Mouse (Mus musculus): ENCODE measurements around the gene Rtl6.

The Rtl6 gene

DNA sequence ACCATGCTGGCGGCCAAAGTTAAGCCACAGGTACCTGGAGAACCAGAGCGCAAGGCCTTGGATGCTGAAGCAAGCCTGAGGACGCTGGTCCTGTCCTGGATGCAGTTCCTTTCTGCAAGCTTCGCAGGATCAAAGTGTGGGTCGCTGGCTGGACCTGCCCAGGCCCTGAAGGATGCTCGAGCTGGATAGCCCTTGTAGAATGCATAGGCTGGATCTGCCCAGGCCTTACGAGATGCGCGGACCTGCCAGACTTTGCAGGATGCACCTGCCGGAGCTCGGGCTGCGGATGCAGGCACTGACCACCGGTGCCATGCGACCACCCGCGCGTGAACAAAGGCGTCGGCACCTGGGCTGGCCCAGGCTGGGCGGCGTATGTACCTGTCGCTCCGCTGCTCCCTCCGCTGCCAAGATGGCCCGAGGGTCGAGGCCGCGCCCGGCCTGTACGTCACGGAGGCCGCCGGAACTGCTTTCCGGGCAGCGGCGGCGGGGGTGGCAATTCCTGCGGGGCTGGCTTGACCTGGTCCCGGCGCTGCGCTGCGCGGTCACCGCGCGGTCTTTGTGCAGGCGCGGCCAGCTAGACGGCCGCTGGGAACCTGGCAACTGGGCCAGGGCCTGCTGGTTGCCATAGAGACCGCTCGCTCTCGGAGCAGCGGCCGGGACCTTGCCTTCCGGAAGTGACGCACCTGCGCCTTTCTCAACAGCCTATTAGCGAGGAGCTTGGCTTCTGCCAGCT is at the start of gene Rtl6:
Gene Rtl6, minus strand, starts transcription at position 635 of the 733 bp plus-strand sequence.
- in situ Hi-C loops (cut with MboI, MseI), result no loop called here

DNA sequence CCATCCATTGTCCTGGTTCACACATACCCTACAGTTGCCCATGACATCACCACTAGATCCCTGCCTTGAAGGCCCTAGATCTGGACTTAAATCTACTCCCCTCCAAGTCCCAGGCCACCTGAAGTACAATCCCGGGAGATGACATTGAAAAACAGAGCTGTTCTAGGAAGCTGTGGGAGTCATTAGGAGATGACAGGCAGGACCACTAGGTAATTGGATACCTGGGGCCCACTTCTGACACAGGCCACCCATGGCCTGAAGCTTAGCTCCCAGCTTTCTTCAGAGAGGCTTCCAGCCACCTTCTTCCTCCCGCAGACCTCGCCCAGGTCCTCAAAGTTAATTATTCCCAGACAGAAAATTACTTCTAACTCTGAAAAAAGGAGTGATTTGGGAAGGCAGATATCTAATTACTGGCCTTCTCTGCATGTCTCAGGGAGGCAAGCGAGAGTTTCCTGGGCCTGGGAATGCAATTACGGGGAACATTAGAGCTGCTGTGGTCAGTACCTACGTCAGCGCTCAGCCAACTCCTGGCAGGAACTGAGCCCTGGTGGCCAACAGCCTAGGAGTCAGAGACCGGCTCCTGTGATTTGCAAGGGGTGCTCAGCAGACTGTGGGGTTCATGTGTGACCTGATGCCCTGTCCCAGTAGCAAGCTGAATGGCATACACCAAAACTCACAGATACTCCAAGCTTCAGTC is 45.8 kb upstream of the Rtl6 start:
- in situ Hi-C loops (cut with MboI, MseI), result no loop called here

DNA sequence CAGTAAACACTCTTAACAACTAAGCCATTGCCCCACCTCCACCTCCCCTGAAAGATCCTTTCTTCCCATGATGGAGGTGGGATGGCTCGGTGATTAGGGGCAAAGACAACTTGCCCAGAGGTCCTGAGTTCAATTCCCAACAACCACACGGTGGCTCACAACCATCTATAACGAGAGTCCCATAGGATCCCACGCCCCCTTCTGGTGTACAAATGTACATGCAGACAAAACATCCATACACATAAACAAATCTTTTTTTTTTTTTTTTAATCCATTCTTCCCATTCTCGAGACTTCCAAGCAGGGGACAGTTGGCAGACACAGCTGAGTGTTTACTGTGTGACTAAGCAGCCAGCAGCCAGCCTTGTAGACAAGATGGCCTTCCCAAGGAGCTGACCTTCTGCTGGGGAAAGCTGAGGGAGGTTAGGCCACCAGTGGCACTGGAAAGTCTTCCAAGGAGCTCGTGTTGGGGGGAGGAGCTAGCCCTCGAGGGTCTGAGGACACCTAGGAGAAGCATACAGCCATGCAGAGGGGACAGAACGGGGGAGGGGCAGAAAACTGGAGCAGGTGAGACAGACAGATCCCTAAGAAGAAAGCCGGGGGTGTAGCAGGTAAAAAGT is 43.5 kb upstream of the Rtl6 start:
- in situ Hi-C loops (cut with MboI, MseI), result no loop called here

DNA sequence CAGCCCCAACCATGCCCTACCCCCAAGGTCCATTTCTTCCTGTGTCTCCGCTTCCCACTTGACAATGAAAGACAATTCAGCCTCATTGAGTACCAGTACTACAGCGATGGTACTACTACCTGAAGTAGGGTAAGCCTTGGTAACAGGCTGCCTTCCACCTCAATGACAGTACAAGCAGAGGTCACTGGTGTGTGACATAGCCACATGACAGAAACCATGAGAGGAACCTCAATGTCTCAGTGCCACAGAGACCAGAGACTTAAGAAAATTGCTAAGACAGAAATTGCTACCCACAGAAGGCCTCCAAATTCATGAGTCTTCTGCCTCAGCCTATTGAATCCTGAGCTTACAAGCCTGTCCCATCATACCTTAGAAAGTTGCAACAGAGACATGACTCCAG is 41.3 kb upstream of the Rtl6 start:
- in situ Hi-C loops (cut with MboI, MseI), result no loop called here

DNA sequence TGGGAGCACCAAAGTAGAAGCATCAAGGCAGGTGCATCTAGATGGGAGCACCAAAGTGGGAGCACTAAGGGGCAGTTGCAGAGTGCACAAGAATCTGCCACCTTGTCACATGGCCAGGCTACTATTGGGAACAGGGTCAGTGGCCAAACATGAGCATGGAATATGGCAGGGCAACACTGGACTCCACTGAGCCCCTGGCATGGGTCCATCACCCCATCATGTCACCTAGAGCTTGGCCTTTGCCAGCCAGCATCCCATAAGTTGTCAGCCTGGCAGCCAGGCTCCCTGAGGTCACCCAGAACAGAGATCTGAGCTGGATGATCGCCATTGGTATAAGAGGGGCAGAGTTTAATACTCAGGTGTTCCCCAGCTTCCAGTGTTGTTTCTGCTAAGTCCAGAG is 40.2 kb upstream of the Rtl6 start:
- in situ Hi-C loops (cut with MboI, MseI), result no loop called here

DNA sequence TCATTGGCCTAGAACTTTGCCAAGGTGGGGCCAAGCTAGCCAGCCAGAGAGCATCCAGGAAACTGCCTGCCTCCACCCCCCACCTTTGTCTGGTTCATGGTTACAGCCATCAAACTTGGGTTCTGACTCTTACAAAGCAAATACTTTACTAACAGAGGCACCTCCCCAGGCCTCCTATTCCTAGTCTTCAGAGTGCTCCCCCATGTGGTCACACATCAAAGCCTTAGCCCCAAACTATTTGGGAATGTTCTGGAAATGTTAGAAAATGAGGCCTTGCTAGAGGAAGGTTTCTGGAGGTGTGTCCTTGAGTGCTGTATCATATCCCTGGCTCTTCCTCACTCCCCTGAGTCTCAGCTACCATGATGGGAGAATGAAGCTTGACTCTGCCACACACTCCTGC is 39.4 kb upstream of the Rtl6 start:
- in situ Hi-C loops (cut with MboI, MseI), result no loop called here

DNA sequence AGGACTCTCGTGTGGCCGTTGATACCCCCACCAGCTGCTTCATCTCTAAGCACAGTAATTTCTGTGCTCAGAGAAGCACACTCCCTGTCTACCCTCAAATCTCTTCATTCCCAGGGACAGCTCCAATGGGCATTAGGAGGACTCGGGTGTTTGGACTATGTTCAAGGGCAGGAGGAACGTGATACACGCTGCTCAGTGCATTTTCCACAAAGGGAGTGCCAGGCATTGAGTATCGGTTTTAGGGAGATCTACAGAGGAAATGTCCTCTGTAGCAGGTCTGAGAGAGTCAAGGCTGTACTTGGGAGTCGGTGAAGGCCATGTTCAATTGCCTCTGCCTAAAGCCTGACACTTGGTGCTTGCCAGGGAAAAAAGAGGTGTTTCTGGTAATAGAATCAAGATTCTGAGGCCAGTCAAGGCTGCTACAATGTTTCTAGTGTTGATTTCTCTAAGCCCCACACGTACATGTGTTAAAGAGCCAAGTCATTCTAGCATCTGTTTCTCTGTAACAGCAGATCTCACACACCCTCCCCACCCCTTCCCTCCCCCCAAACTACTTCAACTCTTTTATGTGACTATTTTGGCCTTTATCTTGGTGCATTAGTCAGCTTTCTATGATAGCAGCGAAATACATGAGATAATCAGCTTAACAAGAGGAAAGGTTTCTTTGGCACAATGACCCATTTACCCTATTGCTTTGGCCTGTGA is 37.8 kb upstream of the Rtl6 start:
- in situ Hi-C loops (cut with MboI, MseI), result no loop called here

DNA sequence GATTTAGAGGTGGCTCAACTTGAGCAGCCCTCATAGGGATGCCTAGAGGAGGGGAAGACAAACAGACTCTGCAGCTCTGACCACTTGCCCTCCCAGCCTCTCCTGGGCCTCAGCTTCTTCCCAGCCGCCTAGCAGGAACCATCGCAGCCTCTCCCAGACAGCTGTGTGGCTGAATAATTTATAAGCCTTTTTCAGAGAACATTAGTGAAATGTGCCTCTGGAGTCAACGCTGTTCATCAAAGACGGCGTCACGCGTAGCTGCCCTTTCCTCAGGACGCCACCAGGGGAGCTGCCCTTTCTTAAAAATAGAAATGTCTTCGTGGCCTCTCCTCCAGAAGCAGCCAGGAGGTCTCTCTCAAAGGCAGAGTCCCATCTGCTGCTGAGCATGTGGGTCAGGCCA is 35.9 kb upstream of the Rtl6 start:
- in situ Hi-C loops (cut with MboI, MseI), result no loop called here

DNA sequence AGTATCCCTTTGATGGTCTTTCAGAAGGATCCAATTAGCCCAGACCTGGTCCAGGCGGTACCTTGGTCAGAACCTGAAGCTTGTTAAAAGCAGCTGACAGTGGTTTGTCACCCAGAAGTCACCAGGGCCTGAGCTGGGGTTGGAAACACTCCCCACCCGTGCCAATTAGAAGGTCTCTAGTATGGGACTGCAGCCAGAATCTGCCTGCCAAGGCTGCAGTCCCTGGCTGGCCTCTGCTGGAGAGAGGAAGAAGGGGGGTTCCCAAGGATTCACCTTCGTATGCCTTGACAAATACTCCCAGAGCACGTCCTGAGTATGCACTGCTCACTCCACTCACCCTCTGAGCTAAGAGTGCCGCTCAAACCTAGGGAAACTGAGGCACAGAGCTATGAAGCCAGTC is 34.6 kb upstream of the Rtl6 start:
- in situ Hi-C loops (cut with MboI, MseI), result no loop called here

DNA sequence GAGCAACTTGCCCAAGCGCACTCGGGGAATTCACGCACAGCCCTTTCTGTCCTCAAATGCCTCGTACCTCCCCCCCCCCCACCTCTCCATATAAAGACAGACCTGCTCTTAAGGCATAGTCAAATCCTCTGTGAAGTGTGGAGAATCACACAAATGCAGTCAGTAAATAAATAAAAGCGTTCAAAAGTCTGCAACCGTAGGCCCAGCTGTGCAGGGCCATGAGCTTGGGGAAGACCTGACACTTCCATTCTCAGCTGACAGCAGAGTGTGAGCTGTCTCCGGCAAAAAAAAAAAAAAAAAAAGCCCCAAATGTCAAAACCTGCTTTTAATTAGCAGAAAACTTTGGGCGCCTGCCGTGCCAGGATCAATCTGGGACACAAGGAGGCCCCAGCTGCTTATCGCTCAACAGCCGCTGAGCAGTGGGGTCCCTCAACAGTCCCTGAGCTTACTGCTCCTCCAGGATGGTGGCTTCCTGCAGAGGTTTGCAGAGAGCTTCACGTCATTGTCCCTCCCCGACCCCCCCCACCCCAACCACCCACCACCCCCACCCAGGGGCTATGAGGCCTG is 34.0 kb upstream of the Rtl6 start:
- in situ Hi-C loops (cut with MboI, MseI), result no loop called here

DNA sequence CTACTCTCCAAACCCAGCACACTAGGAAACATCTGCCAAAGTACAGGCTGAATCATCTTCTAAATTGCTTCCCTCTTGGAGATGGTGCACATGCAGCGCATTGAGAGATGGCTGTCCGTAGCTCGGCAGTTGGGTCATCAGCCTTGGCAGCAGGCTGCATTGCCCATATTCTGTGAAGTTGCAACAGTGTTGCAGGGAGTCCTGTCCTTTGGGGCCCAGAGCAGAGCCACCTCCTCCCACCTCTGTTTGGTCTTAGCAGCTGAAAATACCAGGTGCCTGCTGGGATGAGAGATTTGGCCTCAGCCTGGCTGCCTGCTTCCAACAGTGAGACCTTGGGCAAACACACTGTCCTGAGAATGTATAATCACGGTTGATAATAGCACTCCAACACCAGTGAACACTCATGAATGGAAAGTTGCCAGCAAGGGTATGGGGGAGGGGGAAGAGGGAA is 30.8 kb upstream of the Rtl6 start:
- in situ Hi-C loops (cut with MboI, MseI), result no loop called here

DNA sequence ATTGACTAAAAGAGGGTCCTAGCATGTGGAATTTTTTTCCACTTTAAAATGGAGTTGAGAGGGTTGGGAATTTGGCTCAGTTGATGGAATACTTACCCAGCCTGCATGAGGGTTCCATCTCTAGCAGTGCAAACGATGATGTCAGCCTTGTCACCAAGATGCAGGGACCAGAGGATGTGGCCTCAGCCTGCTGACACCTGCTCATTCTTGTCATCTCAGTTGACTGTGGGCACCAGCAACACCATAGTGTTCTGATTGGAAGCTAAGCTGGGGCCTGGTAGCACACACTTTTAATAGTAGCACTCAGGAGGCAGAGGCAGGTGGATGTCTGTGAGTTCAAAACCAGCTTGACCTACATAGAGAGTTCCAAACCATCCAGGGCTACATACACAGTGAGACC is 21.0 kb upstream of the Rtl6 start:
- in situ Hi-C loops (cut with MboI, MseI), result no loop called here

DNA sequence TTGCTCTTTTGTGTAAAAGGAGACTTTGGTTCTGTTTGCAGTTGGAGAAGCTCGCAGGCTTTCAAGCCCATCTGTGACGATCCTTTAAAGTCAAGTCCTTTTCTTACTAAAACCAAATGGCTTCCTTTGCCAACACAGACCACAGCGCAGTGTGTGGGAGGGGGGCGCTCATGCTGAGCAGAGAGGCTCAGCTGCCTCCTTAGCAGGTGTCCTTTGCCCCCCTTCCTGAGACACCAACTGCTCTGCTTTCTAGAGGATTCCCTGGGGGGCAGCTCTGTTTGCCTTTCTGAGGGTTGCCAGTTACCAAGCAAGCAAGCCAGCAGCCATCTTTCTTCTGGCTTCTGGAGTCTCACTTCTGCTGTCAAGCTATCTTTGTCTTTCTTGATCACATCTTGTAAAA is 19.4 kb upstream of the Rtl6 start:
- in situ Hi-C loops (cut with MboI, MseI), result no loop called here

DNA sequence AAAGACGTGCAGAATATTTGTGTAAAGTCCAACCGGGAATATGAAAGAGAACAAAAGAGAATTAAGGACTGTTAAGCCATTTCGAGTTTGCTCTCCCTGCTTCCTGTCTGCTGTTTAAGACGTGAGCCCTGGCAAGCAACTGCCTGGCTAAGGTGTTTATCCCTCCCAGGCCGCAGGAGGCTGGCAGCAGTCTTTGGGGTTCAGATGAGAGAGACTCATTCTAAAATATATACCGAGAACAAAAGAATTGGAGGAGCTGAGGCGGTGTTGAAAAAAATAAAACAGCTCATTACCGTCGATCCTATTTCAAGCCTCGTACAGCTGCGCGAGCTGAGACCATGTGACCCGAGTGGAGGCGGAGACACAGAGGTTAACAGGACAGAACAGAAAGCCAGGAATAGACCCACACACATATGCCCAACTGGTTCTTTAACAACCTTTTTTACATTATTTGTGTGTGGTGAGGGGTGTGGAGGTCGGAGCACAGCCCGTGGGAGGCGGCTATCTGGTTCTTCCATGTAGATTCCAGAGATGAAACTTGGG is 9.0 kb upstream of the Rtl6 start:
- in situ Hi-C loops (cut with MboI, MseI), result loop anchor here in 1 of 2 experiments (10.0 kb wide), 1 partner anchor 1692 kb away; no protein-coding TSS in a partner anchor

DNA sequence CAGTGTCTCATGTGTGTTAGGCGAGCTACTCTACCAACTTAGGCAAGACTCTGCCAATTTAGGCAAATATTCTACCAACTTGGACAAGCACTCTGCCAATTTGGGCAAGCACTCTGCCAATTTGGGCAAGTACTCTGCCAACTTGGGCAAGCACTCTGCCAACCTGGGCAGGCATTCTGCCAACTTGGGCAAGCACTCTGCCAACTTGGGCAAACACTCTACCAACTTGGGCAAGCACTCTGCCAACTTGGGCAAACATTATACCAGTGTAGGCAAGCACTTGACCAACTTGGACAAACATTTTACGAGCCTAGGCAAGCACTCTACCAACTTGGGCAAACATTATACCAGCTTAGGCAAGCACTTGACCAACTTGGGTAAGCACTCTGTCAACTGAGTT is 3.9 kb upstream of the Rtl6 start:
- in situ Hi-C loops (cut with MboI, MseI), result loop anchor here in 1 of 2 experiments (10.0 kb wide), 1 partner anchor 1687 kb away; no protein-coding TSS in a partner anchor

DNA sequence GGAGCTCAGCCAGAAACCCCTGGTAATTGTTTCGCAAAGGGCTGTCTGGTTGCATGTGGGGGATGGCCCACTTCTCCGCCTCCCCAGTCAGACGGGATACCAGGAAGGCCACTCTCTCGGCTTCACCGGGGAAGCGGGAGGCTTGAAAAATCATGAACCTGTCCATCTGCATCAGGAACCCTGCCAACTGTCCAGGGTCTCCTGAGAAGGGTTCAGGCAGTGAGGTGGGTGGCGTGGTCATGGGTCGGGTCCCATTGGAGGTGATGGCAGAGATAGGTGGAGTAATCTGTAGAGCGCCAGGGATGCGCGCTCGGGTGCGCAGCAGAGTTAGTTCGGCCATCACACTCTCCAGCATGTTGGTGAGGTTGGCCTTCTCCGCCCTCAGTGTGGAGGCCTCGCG is 949 bp downstream of the Rtl6 start:
- in situ Hi-C loops (cut with MboI, MseI), result no loop called here

DNA sequence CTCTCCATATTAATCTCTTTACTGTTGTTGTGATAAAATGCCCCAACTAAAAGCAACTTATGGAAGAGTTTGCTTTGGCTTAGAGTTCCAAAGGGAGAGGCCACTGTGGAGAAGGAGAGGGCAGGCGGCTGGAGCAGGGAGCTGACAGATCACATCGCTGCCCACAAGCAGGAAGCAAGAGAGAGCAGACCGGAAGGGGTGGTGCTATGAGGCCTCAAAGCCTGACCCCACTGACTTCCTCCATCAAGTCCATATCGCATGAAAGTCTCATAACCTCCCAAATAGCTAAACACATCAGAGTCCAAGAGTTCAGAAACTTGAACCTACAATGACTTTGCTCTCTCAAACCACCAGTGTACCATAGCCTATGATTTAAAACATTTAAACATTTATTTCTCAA is 6.6 kb downstream of the Rtl6 start:
- in situ Hi-C loops (cut with MboI, MseI), result no loop called here

DNA sequence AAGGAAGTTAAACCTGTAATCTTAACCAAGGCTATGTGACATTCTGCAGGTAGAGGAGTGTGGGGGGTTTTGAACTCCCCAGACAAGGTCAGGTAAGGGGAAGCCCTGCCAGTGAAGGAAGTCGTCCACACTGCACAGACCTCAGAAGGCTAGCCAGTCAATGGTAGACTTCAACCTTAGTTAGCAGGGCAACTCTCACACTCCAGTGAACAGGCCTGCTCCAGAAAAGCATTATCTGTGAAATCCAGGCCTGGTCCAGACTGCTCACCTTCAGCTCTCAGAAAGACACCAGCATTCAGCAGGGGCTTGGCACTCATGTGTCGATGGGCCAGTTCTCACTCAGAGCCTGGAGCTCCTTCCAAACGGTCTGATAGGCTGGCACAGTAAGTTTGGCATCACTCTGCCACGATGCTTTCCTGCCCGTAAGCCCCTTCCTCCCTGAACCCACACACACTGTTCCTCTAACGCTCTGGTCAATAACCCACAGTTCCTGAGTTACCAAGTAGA is 8.3 kb downstream of the Rtl6 start:
- in situ Hi-C loops (cut with MboI, MseI), result no loop called here

DNA sequence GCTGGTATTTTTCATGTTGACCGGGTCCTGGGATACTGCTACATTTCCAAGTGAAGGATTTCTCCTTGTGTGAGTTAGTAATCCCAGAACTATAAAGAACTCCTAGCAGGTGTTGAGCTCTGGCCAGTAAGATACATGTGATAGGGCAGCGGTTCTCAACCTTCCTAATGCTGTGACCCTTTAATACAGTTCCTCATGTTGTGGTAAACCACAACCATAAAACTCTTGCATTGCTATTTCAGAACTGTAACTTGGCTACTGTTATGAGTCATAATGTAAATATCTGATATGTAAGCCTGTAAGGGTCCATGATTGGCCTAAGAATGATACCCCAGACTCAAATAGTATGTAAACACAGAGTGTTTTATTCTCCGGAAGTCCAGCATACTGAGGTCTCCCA is 11.6 kb downstream of the Rtl6 start:
- in situ Hi-C loops (cut with MboI, MseI), result no loop called here

DNA sequence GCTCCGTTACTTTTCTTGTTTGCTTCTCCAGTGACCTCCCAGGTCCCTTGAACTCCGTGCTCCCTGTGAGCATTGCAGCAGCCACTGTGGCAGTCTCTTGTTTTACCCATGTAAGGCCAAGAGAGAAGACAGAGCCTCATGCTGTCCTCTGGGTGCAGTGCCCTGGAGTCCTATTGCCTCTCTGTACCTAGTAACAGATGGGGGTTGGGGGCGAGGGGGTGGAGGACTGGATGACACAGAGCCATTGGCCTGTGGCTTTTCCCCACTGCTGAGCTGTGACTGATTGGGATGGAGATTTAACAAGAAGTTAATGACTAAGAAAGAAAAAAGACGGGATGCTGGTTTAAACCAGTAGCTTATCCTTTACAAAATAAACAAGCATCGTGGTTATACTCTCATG is 16.4 kb downstream of the Rtl6 start:
- in situ Hi-C loops (cut with MboI, MseI), result no loop called here

DNA sequence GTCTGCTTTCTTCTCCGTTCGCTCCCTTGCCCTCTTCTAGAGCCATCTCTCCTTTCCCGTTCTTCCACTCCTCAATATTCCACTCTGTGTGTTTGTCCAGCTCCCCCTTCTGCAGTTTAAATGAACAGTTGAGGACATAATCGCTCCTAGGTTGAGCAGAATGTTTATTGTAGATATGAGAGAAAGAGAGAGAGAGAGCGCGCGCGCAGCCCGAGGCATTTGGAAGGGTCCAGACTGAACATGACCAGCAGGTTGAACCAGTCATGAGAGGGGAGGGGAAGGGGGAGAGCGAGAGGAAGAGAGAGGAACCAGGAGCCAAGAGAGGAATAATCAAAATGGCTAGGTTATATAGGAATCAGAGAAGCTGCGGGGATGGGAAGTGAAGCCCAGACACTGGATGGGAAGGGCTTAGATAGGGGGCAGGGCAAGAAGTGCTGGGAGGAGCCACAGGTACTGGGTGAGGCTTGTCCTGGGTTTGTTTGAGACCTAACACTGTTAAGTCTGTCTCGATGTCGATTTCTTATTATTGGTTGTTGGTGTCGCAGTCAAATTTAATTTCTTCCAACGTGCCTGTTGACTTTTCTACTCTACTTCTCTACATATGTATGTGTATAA is 18.5 kb downstream of the Rtl6 start:
- in situ Hi-C loops (cut with MboI, MseI), result loop anchor here (5.0 kb wide), 1 partner anchor 73 kb away; no protein-coding TSS in a partner anchor
